Mouse (Mus musculus) left cerebral cortex, postnatal 4 days (tissue): ENCODE results near the gene Barx1. TPM values are rescaled to one million over a fixed set of nuclear protein-coding genes. Genes with fewer than 3 reads are reported as not detected.

Experiments
- DNase-seq: peaks from one replicate; pipeline ENCODE4 v3.0.0-alpha.2; 2022
- intact Hi-C: fragments of 180-260 bp; cut with DNase I; formaldehyde crosslinking; loops from one replicate; pipeline ENCODE4 v1.15.1; 2025
- total RNA-seq, 2 experiments: library from RNA; stranded (reverse); gene quantifications; 2 replicates each; pipeline ENCODE4 v1.2.3; 2021

Gene Barx1
- total RNA-seq, 2 experiments from 2014 or later: not detected

- no peak for DNase-seq
- intact Hi-C loops: loop anchor here (5.0 to 10.0 kb wide), 3 partner anchors 138 to 515 kb away; partner anchors contain the start of gene Phf2
Observed at GRCm38 (mm10) chr13:48659254-48660220, 3.3 kb upstream of the Barx1 start.

- intact Hi-C loops: no loop called here
- DNase-seq: no peak
Observed at GRCm38 (mm10) chr13:48660221-48660734, 2.5 kb upstream of the Barx1 start.

- DNase-seq: no peak
- intact Hi-C loops: no loop called here
Observed at GRCm38 (mm10) chr13:48660741-48661140, 2.1 kb upstream of the Barx1 start.

- intact Hi-C loops: no loop called here
- no peak for DNase-seq
Observed at GRCm38 (mm10) chr13:48661561-48661960, 1.2 kb upstream of the Barx1 start.

GRCm38 (mm10) chr13:48663211-48663987 is 601 bp downstream of the Barx1 start:
- intact Hi-C loops: no loop called here
- no peak for DNase-seq

GRCm38 (mm10) chr13:48663988-48664339 is 1.2 kb downstream of the Barx1 start:
- no peak for DNase-seq
- intact Hi-C loops: no loop called here

GRCm38 (mm10) chr13:48664916-48665655 is 2.3 kb downstream of the Barx1 start:
- intact Hi-C loops: no loop called here
- no peak for DNase-seq

- DNase-seq: no peak
- intact Hi-C loops: no loop called here
Observed at GRCm38 (mm10) chr13:48665656-48666597, 3.1 kb downstream of the Barx1 start.

- intact Hi-C loops: no loop called here
- no peak for DNase-seq
Observed at GRCm38 (mm10) chr13:48667461-48667860, 4.7 kb downstream of the Barx1 start.

- DNase-seq: no peak
- intact Hi-C loops: no loop called here
Observed at GRCm38 (mm10) chr13:48668091-48668975, 5.5 kb downstream of the Barx1 start.

- DNase-seq: no peak
- intact Hi-C loops: no loop called here
Observed at GRCm38 (mm10) chr13:48668976-48669534, 6.3 kb downstream of the Barx1 start.

- intact Hi-C loops: loop anchor here (5.0 kb wide), 1 partner anchor 135 kb away; no protein-coding TSS in a partner anchor
- no peak for DNase-seq
Observed at GRCm38 (mm10) chr13:48672312-48672840, 9.6 kb downstream of the Barx1 start.

GRCm38 (mm10) chr13:48674609-48675008 is 11.8 kb downstream of the Barx1 start:
- intact Hi-C loops: loop anchor here (5.0 kb wide), 1 partner anchor 133 kb away; no protein-coding TSS in a partner anchor

GRCm38 (mm10) chr13:48679351-48679750 is 16.6 kb downstream of the Barx1 start:
- DNase-seq: no peak
- intact Hi-C loops: no loop called here

More at GRCm38 (mm10) chr13:48674609-48675008, 11.8 kb downstream of the Barx1 start:
- DNase-seq: no peak

GRCm38 (mm10) chr13:48686666-48687065 is 23.9 kb downstream of the Barx1 start:
- intact Hi-C loops: no loop called here

GRCm38 (mm10) chr13:48691991-48692390 is 29.2 kb downstream of the Barx1 start:
- DNase-seq: no peak
- intact Hi-C loops: no loop called here

More at GRCm38 (mm10) chr13:48686666-48687065, 23.9 kb downstream of the Barx1 start:
- no peak for DNase-seq
